Mouse (Mus musculus) liver, adult 2 months (tissue): ENCODE data around the gene Clip1. TPM values are rescaled to one million over a fixed set of nuclear protein-coding genes. Genes with fewer than 3 reads are reported as not detected.

Source experiments
- DNase-seq: peaks from one replicate; pipeline ENCODE4 v3.0.0-alpha.2; 2011; ENCODE audit warnings: low read depth, low spot score; ENCODE audit errors: extremely low read depth
- H3K27ac ChIP-seq: fragments of 200-500 bp; replicated peaks from 2 replicates; pipeline ENCODE4 v1.5.1; 2012; ENCODE audit warnings: low read depth, mild to moderate bottlenecking, control low read depth, inconsistent platforms, low read length; ENCODE audit not compliant: insufficient read depth
- H3K27me3 ChIP-seq: fragments of 200-500 bp; 2 replicates; pipeline ENCODE4 v1.6.1; 2012; ENCODE audit warnings: mild to moderate bottlenecking, moderate library complexity, low read length, inconsistent platforms; ENCODE audit not compliant: control insufficient read depth, insufficient read depth
- H3K36me3 ChIP-seq: fragments of 200-500 bp; 2 replicates; pipeline ENCODE4 v1.6.1; 2012; ENCODE audit warnings: low read length, inconsistent platforms; ENCODE audit not compliant: control insufficient read depth, insufficient read depth
- H3K4me1 ChIP-seq: fragments of 200-500 bp; 2 replicates; pipeline ENCODE4 v1.6.1; 2011; ENCODE audit warnings: low read length; ENCODE audit not compliant: control insufficient read depth, insufficient read depth
- H3K4me3 ChIP-seq: fragments of 200-500 bp; 2 replicates; pipeline ENCODE4 v1.5.1; 2011; ENCODE audit warnings: low read depth, mild to moderate bottlenecking, control low read depth, low read length, moderate library complexity; ENCODE audit not compliant: insufficient read depth
- H3K79me2 ChIP-seq: fragments of 200-500 bp; 2 replicates; pipeline ENCODE4 v1.6.1; 2012; ENCODE audit warnings: inconsistent platforms, mild to moderate bottlenecking, low read length, moderate library complexity; ENCODE audit not compliant: control insufficient read depth, insufficient read depth
- H3K9ac ChIP-seq: fragments of 200-500 bp; 2 replicates; pipeline ENCODE4 v1.6.1; 2012; ENCODE audit warnings: low read depth, mild to moderate bottlenecking, control low read depth, inconsistent platforms, low read length
- CTCF ChIP-seq: fragments of 200-500 bp; IDR thresholded peaks from 2 replicates; pipeline ENCODE4 v1.5.1; 2011; ENCODE audit warnings: low read depth, low read length, control low read depth
- POLR2A ChIP-seq: fragments of 200-500 bp; IDR thresholded peaks from 2 replicates; pipeline ENCODE4 v1.6.1; 2011; ENCODE audit warnings: low read length, control low read depth; ENCODE audit not compliant: insufficient read depth; ENCODE audit errors: extremely low read depth
- WGBS: fragments of 180-500 bp; shearing (Covaris S2); methylation state at CpG from one replicate; pipeline ENCODE4 v1.1.7; 2018; 5-methylcytosine and 5-hydroxymethylcytosine counted together
- polyA plus RNA-seq: library from polyadenylated mRNA; depleted of rRNA; stranded (reverse); fragments of >200 nt; gene quantifications from 2 replicates; pipeline ENCODE4 v1.2.3, GENCODE M21; 2012
- total RNA-seq: library from RNA; depleted of rRNA; stranded (reverse); fragments of >200 nt; gene quantifications from 2 replicates; pipeline ENCODE4 v1.2.3, GENCODE M21; 2014

Clip1 gene
- total and polyA plus RNA-seq, 2 experiments, result 11.8 to 25.2 TPM

DNA sequence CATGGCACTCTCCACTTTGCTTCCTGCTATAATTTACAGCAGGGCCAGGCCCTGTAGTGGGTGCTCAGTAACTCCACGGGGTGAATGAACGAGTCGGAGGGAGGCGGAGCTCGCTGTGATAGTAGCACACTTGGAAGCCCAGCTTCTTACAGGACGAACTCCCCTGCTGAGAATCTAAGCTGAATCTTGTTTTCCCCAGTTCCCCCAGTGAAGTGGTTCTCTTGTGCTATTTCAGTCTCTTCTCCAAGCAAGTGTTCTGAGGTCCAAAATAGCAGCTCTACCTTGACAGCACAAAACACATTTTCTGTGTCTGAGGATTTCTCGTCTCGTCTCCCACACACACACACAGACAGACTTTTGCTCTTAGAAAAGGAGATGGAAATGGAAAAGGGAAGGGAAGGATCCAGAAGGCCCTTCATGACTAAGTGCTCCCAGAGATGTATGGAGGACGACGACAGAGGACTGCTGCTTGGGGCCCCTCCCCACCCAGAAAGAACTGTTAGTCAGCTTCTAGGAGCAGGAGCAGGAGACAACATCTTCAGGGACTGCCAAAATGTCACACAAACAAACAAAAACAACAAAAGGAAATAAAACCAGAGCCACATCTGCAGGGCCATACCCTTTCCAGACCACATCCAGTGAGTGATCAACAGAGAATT is 90.7 kb downstream of the Clip1 start:
- no peak overlapping the region for H3K9ac ChIP-seq
- peaks cover 45% of the 10 kb centered on the region for H3K36me3 ChIP-seq
- no peak for DNase-seq
- no peak overlapping the region for H3K4me3 ChIP-seq
- no peaks in the 10 kb centered on the region; the same call in 1 of the 2 replicates for H3K4me1 ChIP-seq
- no peak for TF ChIP-seq CTCF
- TF ChIP-seq POLR2A, result no peak
- H3K27me3 ChIP-seq, result no peaks in the 10 kb centered on the region
- H3K27ac ChIP-seq, result no peak overlapping the region
- WGBS, result 96% methylated on average over 10 of the region's 10 CpGs
- no peaks in the 10 kb centered on the region for H3K79me2 ChIP-seq

DNA sequence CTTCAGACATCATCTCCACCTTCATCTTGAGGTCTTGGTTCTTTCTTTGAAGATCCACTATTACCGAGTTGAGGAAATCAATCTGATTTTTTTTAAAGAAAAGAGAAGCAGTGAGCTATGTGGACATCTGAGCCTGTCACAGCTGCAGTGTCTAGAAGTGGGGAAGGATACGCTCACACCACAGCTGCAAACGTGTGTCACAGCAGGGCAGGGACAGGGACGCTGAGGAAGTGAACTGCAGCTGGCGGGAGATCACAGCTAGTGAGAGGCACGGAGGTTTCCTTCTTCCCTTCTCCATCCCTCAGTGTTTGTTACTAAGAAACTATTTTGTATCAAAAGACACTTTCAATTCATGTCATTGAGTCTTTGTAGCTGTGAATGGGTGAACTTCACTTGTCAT is 104.4 kb downstream of the Clip1 start:
- Histone ChIP-seq H3K36me3 (peaks cover 38% of the 10 kb centered on the region), H3K79me2 (no peaks in the 10 kb centered on the region), H3K4me3 (no peak overlapping the region), H3K27me3 (no peaks in the 10 kb centered on the region), H3K9ac (no peak overlapping the region), H3K27ac (no peak overlapping the region), H3K4me1 (no peaks in the 10 kb centered on the region)
- WGBS, result 86% methylated on average over 6 of the region's 6 CpGs
- no peak for TF ChIP-seq POLR2A
- TF ChIP-seq CTCF, result no peak
- DNase-seq, result no peak

DNA sequence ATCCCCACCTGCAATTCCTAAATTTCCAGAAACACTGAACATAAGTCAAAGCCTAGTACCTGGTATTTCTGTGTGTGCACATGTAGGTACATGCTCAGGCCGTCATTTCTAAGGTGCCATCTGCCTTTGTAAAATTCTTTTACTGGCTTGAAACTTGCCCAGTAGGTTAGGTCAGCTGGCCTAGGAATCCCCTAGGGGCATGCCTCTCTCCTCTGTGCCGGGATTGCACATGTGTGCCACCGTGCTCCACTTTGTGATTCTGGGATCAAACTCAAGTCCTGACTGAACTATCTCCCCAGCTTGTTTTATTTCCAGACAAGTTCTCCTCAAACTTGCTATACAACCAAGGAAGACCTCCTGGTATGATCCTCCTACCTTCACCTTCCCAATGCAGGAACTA is 107.7 kb downstream of the Clip1 start:
- TF ChIP-seq CTCF, result no peak
- no peak for TF ChIP-seq POLR2A
- Histone ChIP-seq H3K9ac (no peak overlapping the region), H3K79me2 (no peaks in the 10 kb centered on the region; the same call in 1 of the 2 replicates), H3K27ac (no peak overlapping the region), H3K36me3 (peaks cover 22% of the 10 kb centered on the region), H3K4me3 (no peak overlapping the region), H3K4me1 (0 out of 2 replicates have a peak, but pooled peaks cover 4% of the 10 kb centered on the region), H3K27me3 (no peaks in the 10 kb centered on the region)
- no peak for DNase-seq
- 93% methylated on average over 3 of the region's 3 CpGs for WGBS

DNA sequence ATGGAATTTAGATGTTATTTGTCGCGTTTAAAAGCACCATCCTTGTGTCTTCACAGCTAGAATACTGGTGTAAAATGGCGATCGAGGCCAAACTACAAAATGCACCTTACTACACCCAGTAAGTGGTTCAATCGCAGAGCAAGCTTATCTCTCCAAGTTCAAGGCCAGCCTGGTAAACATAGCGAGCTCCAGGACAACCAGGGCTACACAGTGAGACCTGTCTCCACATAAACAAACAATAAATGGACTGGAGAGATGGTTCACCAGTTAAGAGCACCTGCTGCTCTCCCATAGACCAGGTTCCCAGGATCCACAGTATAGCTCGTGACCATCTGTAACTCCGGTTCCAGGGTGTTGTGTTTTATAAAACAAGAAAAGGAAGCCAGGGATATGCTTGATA is 111.1 kb downstream of the Clip1 start:
- H3K4me1 ChIP-seq, result 0 out of 2 replicates have a peak, but pooled peaks cover 4% of the 10 kb centered on the region
- 45% methylated on average over 8 of the region's 8 CpGs for WGBS
- peaks cover 11% of the 10 kb centered on the region; the same call in 1 of the 2 replicates for H3K36me3 ChIP-seq
- peak; percentile 25 for DNase-seq
- TF ChIP-seq CTCF (no peak), POLR2A (no peak)
- H3K9ac ChIP-seq, result no peak overlapping the region
- H3K27me3 ChIP-seq, result no peaks in the 10 kb centered on the region
- no peak overlapping the region for H3K27ac ChIP-seq
- no peak overlapping the region for H3K4me3 ChIP-seq
- peaks cover 3% of the 10 kb centered on the region; the same call in 1 of the 2 replicates for H3K79me2 ChIP-seq

DNA sequence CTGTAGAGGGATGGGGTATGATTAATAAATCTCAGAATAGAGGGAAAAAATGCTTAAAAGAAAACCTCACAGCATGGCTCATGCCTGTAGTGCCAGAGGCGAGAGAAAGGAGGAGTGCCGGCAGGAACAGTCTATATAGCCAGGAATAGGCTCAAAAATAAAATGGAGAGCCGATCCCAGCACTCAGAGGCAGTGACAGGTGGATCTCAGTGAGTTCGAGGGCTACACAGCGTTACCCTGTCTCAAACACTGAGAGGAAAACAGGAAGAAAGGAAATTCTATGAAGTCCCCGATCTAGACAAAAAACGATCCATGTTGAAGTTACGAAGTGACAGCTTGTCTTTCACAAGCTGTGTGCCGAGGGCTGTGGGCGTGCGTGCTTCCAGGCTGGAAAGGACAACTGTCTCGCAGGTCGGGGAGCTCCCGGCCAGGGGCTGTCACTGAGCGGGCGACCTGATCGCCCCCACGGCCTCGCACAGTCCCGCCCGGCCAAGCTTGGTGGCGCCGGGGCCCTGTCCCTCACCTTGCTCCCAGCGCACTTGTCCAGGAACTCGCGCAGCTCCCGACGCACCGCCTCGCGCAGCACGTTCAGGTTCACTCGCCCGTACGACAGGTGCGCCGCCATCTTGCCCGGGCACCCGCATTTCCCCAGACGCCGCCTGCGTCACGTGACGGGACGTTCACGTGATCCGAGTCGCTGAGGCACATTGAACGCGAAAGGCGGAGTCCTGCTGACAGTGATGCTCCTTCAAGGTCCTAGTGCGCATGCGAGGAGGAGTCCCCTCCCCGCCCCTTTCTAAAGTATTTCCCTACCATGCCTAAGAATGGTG is 111.8 kb downstream of the Clip1 start, which contains the start of gene Vps33a:
Vps33a (minus strand) TSS at position 682 of the 830 bp plus-strand sequence.
- under 1% methylated on average over 54 of the region's 54 CpGs for WGBS
- TF ChIP-seq CTCF, result no peak; the same call in 1 of the 2 replicates
- peak; percentile 82 for TF ChIP-seq POLR2A
- H3K4me1 ChIP-seq, result 0 out of 2 replicates have a peak, but pooled peaks cover 4% of the 10 kb centered on the region
- peaks cover 8% of the 10 kb centered on the region; the same call in 1 of the 2 replicates for H3K36me3 ChIP-seq
- DNase-seq, result peak; percentile 89
- peak within 1 kb of the TSS; percentile 89 for H3K4me3 ChIP-seq
- no peaks in the 10 kb centered on the region for H3K27me3 ChIP-seq
- H3K79me2 ChIP-seq, result peaks cover 3% of the 10 kb centered on the region; the same call in 1 of the 2 replicates
- peak within 1 kb of the TSS; percentile 73 for H3K27ac ChIP-seq
- H3K9ac ChIP-seq, result peak within 1 kb of the TSS; percentile 97
